Mouse (Mus musculus): ENCODE measurements at regions not wholly inside any gene's neighbourhood (a gene's known extent, or its start where the extent isn't known, plus 50 kb on each side); places are given as distances from the start of the nearest gene placed in this dataset.

DNA sequence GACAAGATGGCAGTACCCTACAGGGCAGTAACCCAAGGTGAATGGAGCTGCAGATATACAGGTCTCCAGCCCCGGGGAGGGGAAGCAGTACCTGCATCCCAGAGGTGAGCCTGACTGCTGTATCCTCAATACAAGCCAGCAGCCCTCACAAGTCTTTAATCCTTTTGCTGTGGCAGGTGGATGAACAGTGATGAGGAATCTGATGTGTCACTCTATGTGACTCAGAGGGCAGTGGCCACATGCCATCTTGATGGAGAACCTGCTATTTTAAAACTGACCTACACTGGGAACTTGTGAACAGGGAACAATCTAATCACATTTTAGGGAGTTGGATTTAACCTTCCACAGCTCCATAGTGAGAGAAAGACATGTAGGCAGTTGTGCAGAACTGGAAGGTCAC lies 251.7 kb upstream of the Crbn start:
- Histone ChIP-seq H3K9ac (replicated peaks; ENCODE audit: low read depth) (no peak overlapping the region), H3K27me3 (replicated peaks; ENCODE audit: insufficient read depth, low read length) (no peaks in the 10 kb centered on the region)
- WGBS, result 74% methylated on average over 1 of the region's 1 CpGs

DNA sequence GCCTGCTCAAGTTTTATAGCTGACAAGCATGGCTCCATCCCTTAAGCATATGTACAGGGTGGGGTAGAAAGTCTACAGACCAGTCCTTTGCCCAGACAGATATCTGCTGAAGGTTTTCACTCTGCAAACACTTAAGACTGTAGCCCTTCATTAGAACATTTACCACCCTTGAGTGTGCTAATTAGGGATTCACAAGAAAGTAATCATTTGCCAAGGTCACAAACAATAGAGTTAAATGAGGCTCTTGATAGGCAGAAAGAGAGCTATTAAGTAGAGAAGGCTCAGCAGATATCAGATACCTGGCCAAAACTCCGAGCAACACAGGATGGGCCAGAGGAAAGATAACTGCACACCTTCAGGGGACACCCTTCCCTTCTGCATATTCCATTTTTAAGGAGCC lies 252.3 kb upstream of the Crbn start:
- Histone ChIP-seq H3K9me3 (ENCODE audit: low read length) (no peaks in the 10 kb centered on the region), H3K4me1 (ENCODE audit: insufficient read depth, low read depth, low read length) (no peaks in the 10 kb centered on the region), H3K36me3 (ENCODE audit: insufficient read depth, low read length) (no peaks in the 10 kb centered on the region), H3K9ac (replicated peaks; ENCODE audit: low read depth) (no peak overlapping the region), H3K4me2 (replicated peaks; ENCODE audit: low read depth, low read length) (no peak overlapping the region), H3K27ac (ENCODE audit: low read length) (no peak overlapping the region), H3K4me3 (ENCODE audit: low read depth, low read length) (no peak overlapping the region), H3K27me3 (replicated peaks; ENCODE audit: insufficient read depth, low read length) (no peaks in the 10 kb centered on the region)
- WGBS, result 62% methylated on average over 1 of the region's 1 CpGs
- DNase-seq (ENCODE audit: low spot score) (no peak), ATAC-seq (no peak)
- no peak for TF ChIP-seq CTCF (IDR thresholded peaks at IDR 0.05)
- no peak for TF ChIP-seq EP300 (IDR thresholded peaks at IDR 0.05)

More for the DNA sequence above, 251.7 kb upstream of the Crbn start:
- no peak for DNase-seq (ENCODE audit: low spot score)
- no peaks in the 10 kb centered on the region for H3K9me3 ChIP-seq (ENCODE audit: low read length)
- TF ChIP-seq EP300 (IDR thresholded peaks at IDR 0.05) (no peak), CTCF (IDR thresholded peaks at IDR 0.05) (no peak)
- no peak overlapping the region for H3K4me2 ChIP-seq (replicated peaks; ENCODE audit: low read depth, low read length)
- H3K4me3 ChIP-seq (ENCODE audit: low read depth, low read length), result no peak overlapping the region
- H3K36me3 ChIP-seq (ENCODE audit: insufficient read depth, low read length), result no peaks in the 10 kb centered on the region
- H3K27ac ChIP-seq (ENCODE audit: low read length), result no peak overlapping the region
- ATAC-seq, result no peak
- no peaks in the 10 kb centered on the region for H3K4me1 ChIP-seq (ENCODE audit: insufficient read depth, low read depth, low read length)

DNA sequence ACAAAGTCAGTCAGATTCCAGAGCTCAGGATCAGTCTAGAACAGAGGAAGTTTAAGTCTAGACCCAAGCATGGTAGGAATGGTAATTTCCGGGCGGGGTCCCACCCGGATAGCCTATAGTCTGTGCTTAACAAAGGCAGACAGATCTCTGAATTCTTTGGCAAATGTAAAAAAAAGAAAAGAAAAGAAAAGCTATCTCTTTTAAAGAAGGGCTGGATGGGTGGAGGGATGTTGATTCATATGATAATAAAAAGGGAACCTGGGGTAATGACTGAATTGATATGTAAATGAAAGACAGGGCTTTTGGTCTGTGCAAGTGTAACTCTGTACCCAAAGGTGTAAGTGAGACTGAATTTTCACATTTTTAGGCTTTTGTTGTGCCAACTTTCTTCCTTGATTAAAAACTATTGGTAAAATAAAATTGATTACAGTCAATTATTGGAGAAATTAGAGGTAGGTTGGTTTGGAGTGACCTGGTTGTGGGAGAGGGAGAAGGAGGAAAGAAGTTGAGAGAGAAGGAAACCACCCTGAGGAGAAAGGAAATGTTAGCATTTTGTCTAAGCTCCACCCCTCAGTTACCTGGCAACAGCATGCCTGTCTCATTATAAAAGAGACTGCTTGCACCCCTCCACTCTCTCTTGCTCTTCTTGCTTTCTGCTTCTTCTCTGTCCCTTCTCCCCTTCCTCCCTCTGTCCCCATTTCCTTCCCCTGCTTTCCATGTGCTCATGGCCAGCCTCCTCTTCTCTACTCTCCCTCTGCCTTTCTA lies 259.3 kb upstream of the Crbn start:
- H3K36me3 ChIP-seq (ENCODE audit: insufficient read depth, low read length), result no peaks in the 10 kb centered on the region
- TF ChIP-seq EP300 (IDR thresholded peaks at IDR 0.05) (no peak), CTCF (IDR thresholded peaks at IDR 0.05) (no peak)
- H3K4me2 ChIP-seq (replicated peaks; ENCODE audit: low read depth, low read length), result no peak overlapping the region
- no peak overlapping the region for H3K27ac ChIP-seq (ENCODE audit: low read length)
- H3K9ac ChIP-seq (replicated peaks; ENCODE audit: low read depth), result no peak overlapping the region
- H3K4me1 ChIP-seq (ENCODE audit: insufficient read depth, low read depth, low read length), result no peaks in the 10 kb centered on the region
- no peak for ATAC-seq
- H3K27me3 ChIP-seq (replicated peaks; ENCODE audit: insufficient read depth, low read length), result no peaks in the 10 kb centered on the region
- DNase-seq (ENCODE audit: low spot score), result no peak
- no peaks in the 10 kb centered on the region for H3K9me3 ChIP-seq (ENCODE audit: low read length)
- 91% methylated on average over 3 of the region's 3 CpGs for WGBS
- no peak overlapping the region for H3K4me3 ChIP-seq (ENCODE audit: low read depth, low read length)

DNA sequence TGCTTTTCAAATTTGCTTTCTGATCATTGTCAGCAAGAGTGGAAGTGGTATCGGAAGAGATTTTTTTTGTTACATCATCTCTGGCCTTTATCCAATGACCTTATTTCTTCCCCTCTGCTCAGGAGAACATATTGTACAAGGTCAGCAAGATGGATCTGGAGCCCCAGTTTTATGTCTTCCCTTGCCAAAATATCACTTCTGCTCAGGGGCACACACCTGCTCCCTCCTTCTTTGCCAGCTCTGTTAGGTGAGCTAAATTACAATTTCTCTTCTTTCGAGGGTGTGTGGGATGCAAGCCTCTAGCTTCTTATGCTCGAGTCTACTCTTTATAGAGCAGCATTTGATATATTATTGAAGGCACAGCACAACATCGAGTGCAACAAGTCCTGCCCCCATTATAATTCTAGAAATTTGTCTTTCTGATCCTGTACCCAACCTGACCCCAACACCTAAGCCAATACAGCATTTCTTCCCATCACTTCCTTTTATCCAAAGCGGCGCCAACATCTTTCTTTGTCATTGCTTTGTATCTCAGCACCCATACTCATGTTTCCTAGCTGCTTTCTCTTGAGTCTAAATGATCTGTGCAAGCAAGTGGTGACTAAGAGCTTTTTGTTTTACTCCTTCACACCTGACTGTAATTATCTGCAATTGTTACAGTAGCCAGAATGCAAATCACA lies 263.1 kb upstream of the Crbn start:
- no peak overlapping the region for H3K9ac ChIP-seq (replicated peaks; ENCODE audit: low read depth)
- H3K36me3 ChIP-seq (ENCODE audit: insufficient read depth, low read length), result no peaks in the 10 kb centered on the region
- no peaks in the 10 kb centered on the region for H3K4me1 ChIP-seq (ENCODE audit: insufficient read depth, low read depth, low read length)
- DNase-seq (ENCODE audit: low spot score) (no peak), ATAC-seq (no peak)
- H3K9me3 ChIP-seq (ENCODE audit: low read length), result no peaks in the 10 kb centered on the region
- no peak overlapping the region for H3K4me3 ChIP-seq (ENCODE audit: low read depth, low read length)
- no peak overlapping the region for H3K27ac ChIP-seq (ENCODE audit: low read length)
- H3K4me2 ChIP-seq (replicated peaks; ENCODE audit: low read depth, low read length), result no peak overlapping the region
- TF ChIP-seq EP300 (IDR thresholded peaks at IDR 0.05), result no peak
- no peak for TF ChIP-seq CTCF (IDR thresholded peaks at IDR 0.05)
- WGBS, result 74% methylated on average over 6 of the region's 6 CpGs
- no peaks in the 10 kb centered on the region for H3K27me3 ChIP-seq (replicated peaks; ENCODE audit: insufficient read depth, low read length)

DNA sequence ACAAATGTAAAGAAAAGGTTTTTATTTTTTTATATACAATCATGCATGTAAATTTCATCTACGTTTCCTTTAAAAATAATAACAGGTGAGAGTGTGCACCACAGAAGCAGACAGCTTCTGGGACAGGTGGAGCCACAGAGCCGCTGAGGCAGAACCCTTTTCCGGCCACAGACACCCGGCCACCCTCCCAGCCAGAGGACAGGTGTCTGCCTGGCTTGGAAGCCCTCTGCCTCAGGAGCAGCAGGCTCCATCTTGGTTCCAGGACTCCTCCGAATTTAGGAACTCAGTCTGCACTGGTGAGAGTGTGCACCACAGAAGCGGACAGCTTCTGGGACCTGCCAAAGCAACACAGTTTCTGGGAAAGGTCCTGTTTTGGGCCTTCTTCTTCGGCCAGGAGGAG lies 270.6 kb upstream of the Crbn start:
- no peaks in the 10 kb centered on the region for H3K9me3 ChIP-seq (ENCODE audit: low read length)
- no peak overlapping the region for H3K4me2 ChIP-seq (replicated peaks; ENCODE audit: low read depth, low read length)
- no peak overlapping the region for H3K4me3 ChIP-seq (ENCODE audit: low read depth, low read length)
- H3K27me3 ChIP-seq (replicated peaks; ENCODE audit: insufficient read depth, low read length), result no peaks in the 10 kb centered on the region
- H3K9ac ChIP-seq (replicated peaks; ENCODE audit: low read depth), result no peak overlapping the region
- no peak for TF ChIP-seq CTCF (IDR thresholded peaks at IDR 0.05)
- 73% methylated on average over 7 of the region's 7 CpGs for WGBS
- H3K36me3 ChIP-seq (ENCODE audit: insufficient read depth, low read length), result no peaks in the 10 kb centered on the region
- no peaks in the 10 kb centered on the region for H3K4me1 ChIP-seq (ENCODE audit: insufficient read depth, low read depth, low read length)
- no peak overlapping the region for H3K27ac ChIP-seq (ENCODE audit: low read length)
- DNase-seq (ENCODE audit: low spot score), result no peak
- ATAC-seq, result no peak

DNA sequence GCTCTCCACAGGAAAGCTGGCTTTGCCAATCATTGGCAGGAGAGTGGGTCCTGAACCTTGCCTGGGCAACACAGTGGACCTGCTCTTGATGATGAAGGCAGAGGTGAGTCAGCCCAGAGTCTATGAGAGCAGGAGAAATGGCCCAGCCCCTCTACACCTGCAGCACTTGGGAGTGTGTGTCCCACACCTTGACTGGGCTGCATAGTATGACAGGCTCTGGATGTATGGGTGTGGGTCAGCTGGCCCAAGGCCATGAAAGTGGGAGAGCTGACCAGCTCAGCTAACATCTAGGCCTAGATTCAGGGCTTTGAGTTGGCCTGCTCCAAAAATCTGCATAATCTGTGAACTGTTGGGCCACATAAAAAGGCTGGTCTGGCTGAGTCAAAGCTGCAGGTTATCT lies 292.7 kb upstream of the Crbn start:
- Histone ChIP-seq H3K9me3 (ENCODE audit: low read length) (no peaks in the 10 kb centered on the region), H3K27me3 (replicated peaks; ENCODE audit: insufficient read depth, low read length) (no peaks in the 10 kb centered on the region), H3K4me2 (replicated peaks; ENCODE audit: low read depth, low read length) (no peak overlapping the region), H3K36me3 (ENCODE audit: insufficient read depth, low read length) (no peaks in the 10 kb centered on the region), H3K4me1 (ENCODE audit: insufficient read depth, low read depth, low read length) (no peaks in the 10 kb centered on the region), H3K27ac (ENCODE audit: low read length) (no peak overlapping the region), H3K4me3 (ENCODE audit: low read depth, low read length) (no peak overlapping the region), H3K9ac (replicated peaks; ENCODE audit: low read depth) (no peak overlapping the region)
- ATAC-seq (no peak; the same call in 1 of the 2 replicates), DNase-seq (ENCODE audit: low spot score) (no peak)
- TF ChIP-seq CTCF (IDR thresholded peaks at IDR 0.05), result no peak
- TF ChIP-seq EP300 (IDR thresholded peaks at IDR 0.05), result no peak
